Mouse (Mus musculus): ENCODE measurements around the gene Ints3. TPM values are rescaled to one million over a fixed set of nuclear protein-coding genes. Genes with fewer than 3 reads are reported as not detected.
"Not testable (repeated sequence)": the region's sequence is repeated elsewhere in the genome, so short reads cannot be mapped to it uniquely, and the experiment has no call there.

Gene Ints3
- total and polyA plus RNA-seq, 2 experiments from 2014 or later = 22.3 to 61.8 TPM

- Histone ChIP-seq H3K27me3 (ENCODE audit: insufficient read depth, low read length) (no peaks in the 10 kb centered on the region), H3K27ac (ENCODE audit: low read depth, low read length) (no peak overlapping the region), H3K4me3 (ENCODE audit: low read depth, low read length) (no peak overlapping the region), H3K9me3 (ENCODE audit: low read length) (no peaks in the 10 kb centered on the region), H3K36me3 (ENCODE audit: insufficient read depth, low read length) (peaks cover 54% of the 10 kb centered on the region), H3K4me2 (ENCODE audit: low read depth, low read length, poor library complexity, severe bottlenecking) (no peak overlapping the region), H3K4me1 (ENCODE audit: insufficient read depth, low read length) (no peaks in the 10 kb centered on the region), H3K9ac (replicated peaks; ENCODE audit: low read length, poor library complexity, severe bottlenecking) (no peak overlapping the region)
- no peak for ATAC-seq (ENCODE audit: low FRiP score)
- WGBS = 89% methylated on average over 7 of the region's 7 CpGs
- TF ChIP-seq CTCF (IDR thresholded peaks at IDR 0.05) = no peak
- DNase-seq (ENCODE audit: low spot score) = no peak
Measured at GRCm38 (mm10) chr3:90357959-90358358, 75.5 kb downstream of the Ints3 start.

DNA sequence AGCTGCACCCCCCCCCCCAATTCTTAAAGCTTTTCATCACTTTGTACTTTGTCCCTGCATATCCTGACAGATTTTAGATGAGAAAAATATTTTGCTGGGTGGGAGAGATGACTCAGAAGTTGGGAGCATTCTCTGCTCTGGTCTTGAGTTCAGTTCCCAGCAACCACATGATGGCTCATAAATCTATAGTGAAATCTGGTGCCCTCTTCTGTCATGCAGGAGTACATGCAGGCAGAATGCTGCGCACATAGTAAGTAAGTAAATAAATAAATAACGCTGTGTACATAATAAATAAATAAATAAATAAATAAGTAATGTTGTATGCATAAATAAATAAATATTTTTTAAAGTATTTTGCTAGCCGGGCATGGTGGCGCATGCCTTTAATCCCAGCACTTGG lies 85.6 kb downstream of the Ints3 start:
- no peak overlapping the region for H3K27ac ChIP-seq (ENCODE audit: low read depth, low read length)
- no peak overlapping the region for H3K4me2 ChIP-seq (ENCODE audit: low read depth, low read length, poor library complexity, severe bottlenecking)
- no peak for ATAC-seq (ENCODE audit: low FRiP score)
- no peak for DNase-seq (ENCODE audit: low spot score)
- peak; percentile 24; the same call in 1 of the 2 replicates for TF ChIP-seq CTCF (IDR thresholded peaks at IDR 0.05)
- no peak overlapping the region for H3K4me3 ChIP-seq (ENCODE audit: low read depth, low read length)
- H3K36me3 ChIP-seq (ENCODE audit: insufficient read depth, low read length) = peaks cover 31% of the 10 kb centered on the region
- no peaks in the 10 kb centered on the region for H3K27me3 ChIP-seq (ENCODE audit: insufficient read depth, low read length)
- H3K9ac ChIP-seq (replicated peaks; ENCODE audit: low read length, poor library complexity, severe bottlenecking) = no peak overlapping the region
- no peaks in the 10 kb centered on the region for H3K4me1 ChIP-seq (ENCODE audit: insufficient read depth, low read length)
- no peaks in the 10 kb centered on the region for H3K9me3 ChIP-seq (ENCODE audit: low read length)
- WGBS = 97% methylated on average over 4 of the region's 4 CpGs

- not testable (repeated sequence) for H3K27me3 ChIP-seq (ENCODE audit: insufficient read depth, low read length); DNase-seq (ENCODE audit: low spot score); H3K36me3 ChIP-seq (ENCODE audit: insufficient read depth, low read length); H3K4me3 ChIP-seq (ENCODE audit: low read depth, low read length); H3K4me1 ChIP-seq (ENCODE audit: insufficient read depth, low read length); H3K27ac ChIP-seq (ENCODE audit: low read depth, low read length); H3K9me3 ChIP-seq (ENCODE audit: low read length); ATAC-seq (ENCODE audit: low FRiP score); H3K4me2 ChIP-seq (ENCODE audit: low read depth, low read length, poor library complexity, severe bottlenecking); H3K9ac ChIP-seq (replicated peaks; ENCODE audit: low read length, poor library complexity, severe bottlenecking)
- WGBS = 64% methylated on average over 2 of the region's 2 CpGs
Measured at GRCm38 (mm10) chr3:90342853-90343252, 90.6 kb downstream of the Ints3 start.

Other genes starting within 250 kb of the Ints3 start
- gene Rps27, start 220.0 kb downstream of the Ints3 start, total RNA-seq (2014; rRNA removed) = 2,807 and 2,947 TPM in 2 replicates
- gene Rps27, start 220.0 kb downstream of the Ints3 start, polyA plus RNA-seq (2015; fragmentation: Nextera tagmentation; extraction: Ambion mirVana) = 773 and 821 TPM in 2 replicates
- 3.9 and 5.9 TPM in 2 replicates for gene Rab13, start 219.9 kb downstream of the Ints3 start, total RNA-seq (2014; rRNA removed)
- 17.4 and 18.5 TPM in 2 replicates for gene Rab13, start 219.9 kb downstream of the Ints3 start, polyA plus RNA-seq (2015; fragmentation: Nextera tagmentation; extraction: Ambion mirVana)
- gene Jtb, start 202.0 kb downstream of the Ints3 start, total RNA-seq (2014; rRNA removed) = 37.3 and 39.1 TPM in 2 replicates
- 115 and 123 TPM in 2 replicates for gene Jtb, start 202.0 kb downstream of the Ints3 start, polyA plus RNA-seq (2015; fragmentation: Nextera tagmentation; extraction: Ambion mirVana)
- 0.77 and 1.6 TPM in 2 replicates for gene Creb3l4, start 190.1 kb downstream of the Ints3 start, total RNA-seq (2014; rRNA removed)
- gene Creb3l4, start 190.1 kb downstream of the Ints3 start, polyA plus RNA-seq (2015; fragmentation: Nextera tagmentation; extraction: Ambion mirVana) = 1.2 and 1.7 TPM in 2 replicates
- gene Slc39a1, start 185.4 kb downstream of the Ints3 start, total RNA-seq (2014; rRNA removed) = 73.0 and 75.3 TPM in 2 replicates
- gene Slc39a1, start 185.4 kb downstream of the Ints3 start, polyA plus RNA-seq (2015; fragmentation: Nextera tagmentation; extraction: Ambion mirVana) = 60.3 and 62.4 TPM in 2 replicates
- 19.5 and 20.4 TPM in 2 replicates for gene Crtc2, start 179.5 kb downstream of the Ints3 start, total RNA-seq (2014; rRNA removed)
- gene Crtc2, start 179.5 kb downstream of the Ints3 start, polyA plus RNA-seq (2015; fragmentation: Nextera tagmentation; extraction: Ambion mirVana) = 17.2 and 18.9 TPM in 2 replicates
- 34.6 and 46.8 TPM in 2 replicates for gene Dennd4b, start 168.4 kb downstream of the Ints3 start, total RNA-seq (2014; rRNA removed)
- gene Dennd4b, start 168.4 kb downstream of the Ints3 start, polyA plus RNA-seq (2015; fragmentation: Nextera tagmentation; extraction: Ambion mirVana) = 6.9 and 7.7 TPM in 2 replicates
- 27.3 and 29.8 TPM in 2 replicates for gene Gatad2b, start 140.4 kb downstream of the Ints3 start, total RNA-seq (2014; rRNA removed)
- gene Gatad2b, start 140.4 kb downstream of the Ints3 start, polyA plus RNA-seq (2015; fragmentation: Nextera tagmentation; extraction: Ambion mirVana) = 10.2 and 12.9 TPM in 2 replicates
- 64.8 and 86.6 TPM in 2 replicates for gene Slc27a3, start 43.7 kb downstream of the Ints3 start, total RNA-seq (2014; rRNA removed)
- 30.8 and 31.4 TPM in 2 replicates for gene Slc27a3, start 43.7 kb downstream of the Ints3 start, polyA plus RNA-seq (2015; fragmentation: Nextera tagmentation; extraction: Ambion mirVana)
- gene Npr1, start 32.2 kb upstream of the Ints3 start, total RNA-seq (2014; rRNA removed) = 4.0 and 4.1 TPM in 2 replicates
- gene Npr1, start 32.2 kb upstream of the Ints3 start, polyA plus RNA-seq (2015; fragmentation: Nextera tagmentation; extraction: Ambion mirVana) = 1.5 and 2.0 TPM in 2 replicates
- 136 and 147 TPM in 2 replicates for gene Ilf2, start 42.5 kb upstream of the Ints3 start, total RNA-seq (2014; rRNA removed)
- gene Ilf2, start 42.5 kb upstream of the Ints3 start, polyA plus RNA-seq (2015; fragmentation: Nextera tagmentation; extraction: Ambion mirVana) = 177 and 182 TPM in 2 replicates
- 41.2 and 51.9 TPM in 2 replicates for gene Snapin, start 57.4 kb upstream of the Ints3 start, total RNA-seq (2014; rRNA removed)
- 93.5 and 97.2 TPM in 2 replicates for gene Snapin, start 57.4 kb upstream of the Ints3 start, polyA plus RNA-seq (2015; fragmentation: Nextera tagmentation; extraction: Ambion mirVana)
- gene Chtop, start 75.9 kb upstream of the Ints3 start, total RNA-seq (2014; rRNA removed) = 233 and 254 TPM in 2 replicates
- 154 and 163 TPM in 2 replicates for gene Chtop, start 75.9 kb upstream of the Ints3 start, polyA plus RNA-seq (2015; fragmentation: Nextera tagmentation; extraction: Ambion mirVana)
- 16.4 and 27.5 TPM in 2 replicates for gene S100a1, start 80.8 kb upstream of the Ints3 start, total RNA-seq (2014; rRNA removed)
- 54.2 and 59.9 TPM in 2 replicates for gene S100a1, start 80.8 kb upstream of the Ints3 start, polyA plus RNA-seq (2015; fragmentation: Nextera tagmentation; extraction: Ambion mirVana)
- 4.5 and 7.3 TPM in 2 replicates for gene S100a13, start 80.8 kb upstream of the Ints3 start, total RNA-seq (2014; rRNA removed)
- 20.3 and 21.1 TPM in 2 replicates for gene S100a13, start 80.8 kb upstream of the Ints3 start, polyA plus RNA-seq (2015; fragmentation: Nextera tagmentation; extraction: Ambion mirVana)
- 0.55 TPM in 1 of 2 replicates, not detected in the other for gene S100a14, start 93.2 kb upstream of the Ints3 start, total RNA-seq (2014; rRNA removed)
- gene S100a14, start 93.2 kb upstream of the Ints3 start, polyA plus RNA-seq (2015; fragmentation: Nextera tagmentation; extraction: Ambion mirVana) = not detected in 2 replicates
- 38.4 and 76.1 TPM in 2 replicates for gene S100a16, start 103.6 kb upstream of the Ints3 start, total RNA-seq (2014; rRNA removed)
- gene S100a16, start 103.6 kb upstream of the Ints3 start, polyA plus RNA-seq (2015; fragmentation: Nextera tagmentation; extraction: Ambion mirVana) = 65.5 and 74.7 TPM in 2 replicates
- gene S100a3, start 127.0 kb upstream of the Ints3 start, total RNA-seq (2014; rRNA removed) = 0.19 and 3.5 TPM in 2 replicates
- gene S100a3, start 127.0 kb upstream of the Ints3 start, polyA plus RNA-seq (2015; fragmentation: Nextera tagmentation; extraction: Ambion mirVana) = 0.81 and 0.90 TPM in 2 replicates
- gene S100a2, start 156.6 kb upstream of the Ints3 start, total RNA-seq (2014; rRNA removed) = not detected in 2 replicates
- not detected in 2 replicates for gene S100a2, start 156.6 kb upstream of the Ints3 start, polyA plus RNA-seq (2015; fragmentation: Nextera tagmentation; extraction: Ambion mirVana)
- 1.6 TPM in 1 of 2 replicates, not detected in the other for gene Gm42674, start 168.3 kb upstream of the Ints3 start, total RNA-seq (2014; rRNA removed)
- not detected in 2 replicates for gene Gm42674, start 168.3 kb upstream of the Ints3 start, polyA plus RNA-seq (2015; fragmentation: Nextera tagmentation; extraction: Ambion mirVana)
- gene S100a4, start 170.1 kb upstream of the Ints3 start, total RNA-seq (2014; rRNA removed) = not detected in 2 replicates
- gene S100a4, start 170.1 kb upstream of the Ints3 start, polyA plus RNA-seq (2015; fragmentation: Nextera tagmentation; extraction: Ambion mirVana) = 2.4 and 2.5 TPM in 2 replicates
- gene S100a5, start 174.9 kb upstream of the Ints3 start, total RNA-seq (2014; rRNA removed) = not detected in 2 replicates
- gene S100a5, start 174.9 kb upstream of the Ints3 start, polyA plus RNA-seq (2015; fragmentation: Nextera tagmentation; extraction: Ambion mirVana) = 0.43 TPM in 1 of 2 replicates, not detected in the other
- 13.8 and 14.3 TPM in 2 replicates for gene S100a6, start 179.3 kb upstream of the Ints3 start, total RNA-seq (2014; rRNA removed)
- gene S100a6, start 179.3 kb upstream of the Ints3 start, polyA plus RNA-seq (2015; fragmentation: Nextera tagmentation; extraction: Ambion mirVana) = 42.3 and 50.9 TPM in 2 replicates
- not detected in 2 replicates for gene S100a7a, start 220.4 kb upstream of the Ints3 start, total RNA-seq (2014; rRNA removed)
- gene S100a7a, start 220.4 kb upstream of the Ints3 start, polyA plus RNA-seq (2015; fragmentation: Nextera tagmentation; extraction: Ambion mirVana) = not detected in 2 replicates
- gene S100a8, start 235.4 kb upstream of the Ints3 start, total RNA-seq (2014; rRNA removed) = 0.93 and 1.8 TPM in 2 replicates
- gene S100a8, start 235.4 kb upstream of the Ints3 start, polyA plus RNA-seq (2015; fragmentation: Nextera tagmentation; extraction: Ambion mirVana) = 2.2 and 4.2 TPM in 2 replicates

Measured in midbrain, postnatal 0 days (tissue).